Mouse (Mus musculus) embryonic facial prominence, embryonic 12.5 days (tissue): ENCODE results near the gene Men1. TPM values are rescaled to one million over a fixed set of nuclear protein-coding genes. Genes with fewer than 3 reads are reported as not detected.
A peak's percentile ranks its signal among the peaks of the same experiment; 100 is the strongest.
"Not testable (repeated sequence)": the region's sequence is repeated elsewhere in the genome, so short reads cannot be mapped to it uniquely, and the experiment has no call there.

ENCODE experiments used
- ATAC-seq: fragments of 200-750 bp; cut with Nextera tagmentation; 2 replicates; pipeline ENCODE4 v1.8.0; 2017; ENCODE audit not compliant: insufficient number of reproducible peaks, insufficient read depth, low FRiP score, low TSS enrichment
- H3K27ac ChIP-seq: fragments of 300-500 bp; sonication (generic); 2 replicates; pipeline ENCODE4 v1.5.1; 2016; ENCODE audit warnings: mild to moderate bottlenecking
- H3K27me3 ChIP-seq: fragments of 300-500 bp; sonication (generic); 2 replicates; pipeline ENCODE4 v1.6.1; 2016; ENCODE audit warnings: mild to moderate bottlenecking, moderate library complexity
- H3K36me3 ChIP-seq: fragments of 300-500 bp; sonication (generic); 2 replicates; pipeline ENCODE4 v1.6.1; 2016; ENCODE audit warnings: mild to moderate bottlenecking
- H3K4me1 ChIP-seq: fragments of 300-500 bp; sonication (generic); 2 replicates; pipeline ENCODE4 v1.6.1; 2016
- H3K4me2 ChIP-seq: fragments of 300-500 bp; sonication (generic); replicated peaks from 2 replicates; pipeline ENCODE4 v1.6.1; 2016; ENCODE audit warnings: mild to moderate bottlenecking, moderate library complexity
- H3K4me3 ChIP-seq: fragments of 300-500 bp; sonication (generic); 2 replicates; pipeline ENCODE4 v1.5.1; 2016; ENCODE audit warnings: mild to moderate bottlenecking
- H3K9ac ChIP-seq: fragments of 300-500 bp; sonication (generic); 2 replicates; pipeline ENCODE4 v1.6.1; 2016; ENCODE audit warnings: mild to moderate bottlenecking, moderate library complexity
- H3K9me3 ChIP-seq: fragments of 300-500 bp; sonication (generic); 2 replicates; pipeline ENCODE4 v1.6.1; 2016; ENCODE audit warnings: mild to moderate bottlenecking, moderate library complexity
- WGBS: fragments of 180-500 bp; shearing (Covaris S2); methylation state at CpG from one replicate; pipeline ENCODE4 v1.1.7; 2016; 5-methylcytosine and 5-hydroxymethylcytosine counted together
- polyA plus RNA-seq: library from polyadenylated mRNA; unstranded; fragments of >200 nt; fragmentation: Nextera tagmentation; extraction: Ambion mirVana; gene quantifications from 2 replicates; pipeline ENCODE4 v1.2.1, GENCODE M21; 2016

Gene Men1
- polyA plus RNA-seq, 1 experiment from 2014 or later, result 107 TPM

- peaks cover 20% of the 10 kb centered on the region for H3K4me1 ChIP-seq
- peak; percentile 62 for ATAC-seq
- WGBS, result under 1% methylated on average over 33 of the region's 34 CpGs
- peaks cover 16% of the 10 kb centered on the region; the same call in 1 of the 2 replicates for H3K36me3 ChIP-seq
- H3K9ac ChIP-seq, result peak overlapping the region; percentile 67
- peak overlapping the region; percentile 78 for H3K4me2 ChIP-seq
- H3K9me3 ChIP-seq, result no peaks in the 10 kb centered on the region
- peak overlapping the region; percentile 75 for H3K4me3 ChIP-seq
- peak overlapping the region; percentile 63 for H3K27ac ChIP-seq
- H3K27me3 ChIP-seq, result no peaks in the 10 kb centered on the region
Observed at GRCm38 (mm10) chr19:6306586-6306985, 28.2 kb upstream of the Men1 start.

GRCm38 (mm10) chr19:6307733-6308531, 26.8 kb upstream of the Men1 start:
- Histone ChIP-seq H3K4me2 (peak overlapping the region; percentile 78; the same call in 1 of the 2 replicates), H3K4me3 (peak overlapping the region; percentile 75; the same call in 1 of the 2 replicates), H3K9ac (no peak overlapping the region; the same call in 1 of the 2 replicates), H3K4me1 (peaks cover 20% of the 10 kb centered on the region), H3K9me3 (no peaks in the 10 kb centered on the region), H3K27ac (no peak overlapping the region), H3K36me3 (peaks cover 23% of the 10 kb centered on the region; the same call in 1 of the 2 replicates), H3K27me3 (no peaks in the 10 kb centered on the region)
- 77% methylated on average over 9 of the region's 9 CpGs for WGBS
- ATAC-seq, result no peak

GRCm38 (mm10) chr19:6310181-6310580, 24.6 kb upstream of the Men1 start:
- H3K27ac ChIP-seq, result no peak overlapping the region
- peaks cover 43% of the 10 kb centered on the region for H3K36me3 ChIP-seq
- H3K9ac ChIP-seq, result no peak overlapping the region
- no peaks in the 10 kb centered on the region for H3K27me3 ChIP-seq
- peaks cover 20% of the 10 kb centered on the region for H3K4me1 ChIP-seq
- no peak overlapping the region for H3K4me2 ChIP-seq
- no peak overlapping the region for H3K4me3 ChIP-seq
- H3K9me3 ChIP-seq, result no peaks in the 10 kb centered on the region
- 85% methylated on average over 5 of the region's 5 CpGs for WGBS
- ATAC-seq, result no peak

- peaks cover 58% of the 10 kb centered on the region for H3K36me3 ChIP-seq
- not testable (repeated sequence) for H3K9me3 ChIP-seq
- peaks cover 13% of the 10 kb centered on the region for H3K4me1 ChIP-seq
Observed at GRCm38 (mm10) chr19:6311783-6312182, 23.0 kb upstream of the Men1 start.

GRCm38 (mm10) chr19:6313796-6314195, 21.0 kb upstream of the Men1 start:
- H3K9me3 ChIP-seq, result no peaks in the 10 kb centered on the region
- no peaks in the 10 kb centered on the region for H3K27me3 ChIP-seq
- no peak overlapping the region for H3K4me2 ChIP-seq
- no peak overlapping the region for H3K4me3 ChIP-seq
- peak overlapping the region; percentile 4; the same call in 1 of the 2 replicates for H3K9ac ChIP-seq
- no peak overlapping the region for H3K27ac ChIP-seq
- no peaks in the 10 kb centered on the region for H3K4me1 ChIP-seq
- no peak for ATAC-seq
- 90% methylated on average over 8 of the region's 8 CpGs for WGBS
- peaks cover 77% of the 10 kb centered on the region for H3K36me3 ChIP-seq

More at GRCm38 (mm10) chr19:6311783-6312182, 23.0 kb upstream of the Men1 start:
- not testable (repeated sequence) for ATAC-seq, H3K4me3 ChIP-seq, H3K27ac ChIP-seq, H3K4me2 ChIP-seq, H3K9ac ChIP-seq, H3K27me3 ChIP-seq
- WGBS, result 87% methylated on average over 3 of the region's 3 CpGs

GRCm38 (mm10) chr19:6314513-6314912, 20.3 kb upstream of the Men1 start:
- ATAC-seq, result no peak
- Histone ChIP-seq H3K9me3 (no peaks in the 10 kb centered on the region), H3K27ac (no peak overlapping the region), H3K4me3 (no peak overlapping the region), H3K27me3 (no peaks in the 10 kb centered on the region), H3K4me1 (no peaks in the 10 kb centered on the region), H3K9ac (no peak overlapping the region), H3K36me3 (peaks cover 83% of the 10 kb centered on the region), H3K4me2 (no peak overlapping the region)
- 81% methylated on average over 8 of the region's 8 CpGs for WGBS

- Histone ChIP-seq H3K4me1 (no peaks in the 10 kb centered on the region), H3K4me2 (no peak overlapping the region), H3K27ac (no peak overlapping the region), H3K9me3 (no peaks in the 10 kb centered on the region), H3K36me3 (peaks cover 87% of the 10 kb centered on the region), H3K4me3 (no peak overlapping the region), H3K27me3 (no peaks in the 10 kb centered on the region), H3K9ac (no peak overlapping the region)
- no peak for ATAC-seq
- WGBS, result 74% methylated on average over 14 of the region's 14 CpGs
Observed at GRCm38 (mm10) chr19:6315573-6315972, 19.2 kb upstream of the Men1 start.

- Histone ChIP-seq H3K4me1 (no peaks in the 10 kb centered on the region), H3K4me2 (no peak overlapping the region), H3K4me3 (no peak overlapping the region), H3K9ac (no peak overlapping the region), H3K9me3 (no peaks in the 10 kb centered on the region), H3K27ac (no peak overlapping the region), H3K36me3 (peaks cover 83% of the 10 kb centered on the region), H3K27me3 (no peaks in the 10 kb centered on the region)
- 89% methylated on average over 12 of the region's 12 CpGs for WGBS
- ATAC-seq, result no peak
Observed at GRCm38 (mm10) chr19:6318145-6318544, 16.6 kb upstream of the Men1 start.

GRCm38 (mm10) chr19:6321358-6321757, 13.4 kb upstream of the Men1 start:
- Histone ChIP-seq H3K27me3 (no peaks in the 10 kb centered on the region), H3K4me1 (no peaks in the 10 kb centered on the region), H3K9me3 (no peaks in the 10 kb centered on the region), H3K27ac (no peak overlapping the region), H3K4me3 (no peak overlapping the region), H3K9ac (no peak overlapping the region), H3K4me2 (no peak overlapping the region), H3K36me3 (peaks cover 63% of the 10 kb centered on the region)
- ATAC-seq, result no peak
- 73% methylated on average over 8 of the region's 8 CpGs for WGBS

GRCm38 (mm10) chr19:6321786-6322621, 12.8 kb upstream of the Men1 start:
- Histone ChIP-seq H3K9me3 (no peaks in the 10 kb centered on the region), H3K4me3 (no peak overlapping the region), H3K9ac (no peak overlapping the region), H3K36me3 (peaks cover 58% of the 10 kb centered on the region), H3K27me3 (no peaks in the 10 kb centered on the region), H3K4me1 (no peaks in the 10 kb centered on the region), H3K4me2 (no peak overlapping the region), H3K27ac (no peak overlapping the region)
- WGBS, result 83% methylated on average over 33 of the region's 33 CpGs
- no peak for ATAC-seq

GRCm38 (mm10) chr19:6324751-6325150, 10.0 kb upstream of the Men1 start:
- H3K27ac ChIP-seq, result no peak overlapping the region

More at GRCm38 (mm10) chr19:6324751-6325150, 10.0 kb upstream of the Men1 start:
- H3K27me3 ChIP-seq, result no peaks in the 10 kb centered on the region
- no peak for ATAC-seq
- no peaks in the 10 kb centered on the region for H3K9me3 ChIP-seq
- no peak overlapping the region for H3K4me2 ChIP-seq
- H3K4me1 ChIP-seq, result no peaks in the 10 kb centered on the region
- H3K36me3 ChIP-seq, result peaks cover 32% of the 10 kb centered on the region; the same call in 1 of the 2 replicates
- no peak overlapping the region for H3K9ac ChIP-seq
- WGBS, result 73% methylated on average over 9 of the region's 9 CpGs
- H3K4me3 ChIP-seq, result no peak overlapping the region
